Mouse (Mus musculus) spleen, adult 2 months (tissue): ENCODE data around the gene Srcap.

Source experiments
- CTCF ChIP-seq: fragments of 200-500 bp; IDR thresholded peaks from 2 replicates; pipeline ENCODE4 v1.5.1; 2011; ENCODE audit warnings: mild to moderate bottlenecking, inconsistent platforms; ENCODE audit not compliant: insufficient read depth, insufficient read length, insufficient replicate concordance; ENCODE audit errors: extremely low read depth
- POLR2A ChIP-seq: fragments of 200-500 bp; IDR thresholded peaks from 2 replicates; pipeline ENCODE4 v1.6.1; 2011; ENCODE audit warnings: low read depth, low read length, inconsistent platforms

DNA sequence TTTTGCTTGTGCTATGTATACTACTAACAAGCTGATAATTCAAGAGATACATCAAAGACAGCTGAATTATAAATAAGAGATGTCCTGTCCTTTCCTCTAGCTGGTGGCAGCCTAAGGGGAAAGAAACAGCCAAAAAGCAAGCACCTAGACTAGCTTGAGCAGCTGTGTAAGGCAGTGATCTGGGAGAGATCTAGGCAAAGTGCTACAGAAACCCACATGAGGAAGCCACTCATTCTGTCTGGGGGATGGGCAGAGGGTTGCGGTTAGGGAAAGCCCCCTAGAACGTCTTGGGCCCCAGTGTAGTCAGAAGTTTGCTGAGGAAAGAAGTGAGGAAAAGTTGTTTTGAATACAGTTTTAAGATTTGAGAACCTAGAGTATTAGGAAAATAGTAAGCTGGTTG lies 31.5 kb upstream of the Srcap start:
- TF ChIP-seq CTCF (no peak), POLR2A (no peak)
